Mouse (Mus musculus): Measurements from ENCODE around the gene Etv6.

DNA sequence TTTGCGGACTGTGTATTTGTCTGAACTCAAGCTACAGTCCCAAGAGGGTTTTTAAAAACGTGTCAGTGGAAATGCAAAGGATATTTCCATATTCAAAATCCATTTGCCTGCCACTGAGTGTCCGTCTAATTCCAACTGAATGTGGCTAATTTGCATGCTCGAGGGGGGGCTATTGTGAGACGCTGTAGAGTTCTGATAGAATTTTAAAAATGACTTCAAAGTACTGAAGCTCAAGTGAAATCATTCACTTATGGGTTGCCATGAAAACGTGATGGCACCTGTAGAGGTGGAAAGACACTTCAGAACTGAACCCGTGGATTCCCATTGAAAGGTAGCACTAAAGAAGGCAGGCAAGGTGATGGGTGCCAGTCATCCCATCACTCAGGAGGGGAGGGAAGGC is 3.0 kb upstream of the Etv6 start:
- no peak for TF ChIP-seq CTCF (IDR thresholded peaks at IDR 0.05; ENCODE audit: control insufficient read depth, insufficient read depth, insufficient replicate concordance, low read depth, low read length)
- TF ChIP-seq POLR2A (IDR thresholded peaks at IDR 0.05; ENCODE audit: control insufficient read depth, low read depth, low read length): no peak

Measured in testis, adult 2 months (tissue).